Mouse (Mus musculus) limb, embryonic 14.5 days (tissue): ENCODE data around the gene Chtf18. TPM values are rescaled to one million over a fixed set of nuclear protein-coding genes. Genes with fewer than 3 reads are reported as not detected.

Experiments used
- ATAC-seq: fragments of 200-750 bp; cut with Nextera tagmentation; 2 replicates; pipeline ENCODE4 v1.8.0; 2017; ENCODE audit warnings: low read depth, moderate number of reproducible peaks, moderate TSS enrichment; ENCODE audit not compliant: low FRiP score
- DNase-seq: peaks from one replicate; pipeline ENCODE4 v3.0.0-alpha.2; 2015; ENCODE audit warnings: low spot score
- H3K27ac ChIP-seq: fragments of 300-500 bp; sonication (generic); replicated peaks from 2 replicates; pipeline ENCODE4 v1.5.1; 2014; ENCODE audit warnings: low read depth, mild to moderate bottlenecking, low read length, moderate library complexity, mixed read lengths
- H3K27me3 ChIP-seq: fragments of 300-500 bp; sonication (generic); 2 replicates; pipeline ENCODE4 v1.6.1; 2014; ENCODE audit warnings: low read length, mixed read lengths; ENCODE audit not compliant: control insufficient read depth, insufficient read depth
- H3K36me3 ChIP-seq: fragments of 300-500 bp; sonication (generic); 2 replicates; pipeline ENCODE4 v1.6.1; 2014; ENCODE audit warnings: mild to moderate bottlenecking, low read length, moderate library complexity, mixed read lengths; ENCODE audit not compliant: control insufficient read depth, insufficient read depth
- H3K4me1 ChIP-seq: fragments of 300-500 bp; sonication (generic); 2 replicates; pipeline ENCODE4 v1.6.1; 2014; ENCODE audit warnings: antibody characterized with exemption, low read length, mixed read lengths; ENCODE audit not compliant: control insufficient read depth, insufficient read depth
- H3K4me2 ChIP-seq: fragments of 300-500 bp; sonication (generic); replicated peaks from 2 replicates; pipeline ENCODE4 v1.6.1; 2014; ENCODE audit warnings: low read depth, mild to moderate bottlenecking, low read length, moderate library complexity; ENCODE audit not compliant: severe bottlenecking
- H3K4me3 ChIP-seq: fragments of 300-500 bp; sonication (generic); replicated peaks from 2 replicates; pipeline ENCODE4 v1.5.1; 2014; ENCODE audit warnings: low read length
- H3K9ac ChIP-seq: fragments of 300-500 bp; sonication (generic); 2 replicates; pipeline ENCODE4 v1.6.1; 2014; ENCODE audit warnings: mild to moderate bottlenecking, low read depth, low read length, moderate library complexity; ENCODE audit not compliant: severe bottlenecking
- H3K9me3 ChIP-seq: fragments of 300-500 bp; sonication (generic); 2 replicates; pipeline ENCODE4 v1.6.1; 2016; ENCODE audit warnings: low read length; ENCODE audit not compliant: control insufficient read depth
- POLR2A ChIP-seq: fragments of 200-500 bp; IDR thresholded peaks from 2 replicates; pipeline ENCODE4 v1.8.0; 2012; ENCODE audit warnings: inconsistent platforms, mild to moderate bottlenecking, moderate library complexity, borderline replicate concordance; ENCODE audit not compliant: insufficient read depth, insufficient read length; ENCODE audit errors: extremely low read depth
- WGBS: fragments of 180-500 bp; shearing (Covaris S2); extraction: QIAGEN DNeasy Blood & Tissue Kit; methylation state at CpG from one replicate; pipeline ENCODE4 v1.1.7; 2014; 5-methylcytosine and 5-hydroxymethylcytosine counted together
- polyA plus RNA-seq, 2 experiments: library from polyadenylated mRNA; depleted of rRNA in 1 of 2; stranded (reverse) in 1 of 2; unstranded in 1 of 2; fragments of >200 nt; fragmentation: Nextera tagmentation in 1 of 2; extraction: Ambion mirVana in 1 of 2; gene quantifications; 2 replicates each; pipeline versions ENCODE4 v1.2.1 to v1.2.3; 2012 to 2014

Chtf18 gene
- polyA plus RNA-seq, 2 experiments = 14.7 to 34.5 TPM

DNA sequence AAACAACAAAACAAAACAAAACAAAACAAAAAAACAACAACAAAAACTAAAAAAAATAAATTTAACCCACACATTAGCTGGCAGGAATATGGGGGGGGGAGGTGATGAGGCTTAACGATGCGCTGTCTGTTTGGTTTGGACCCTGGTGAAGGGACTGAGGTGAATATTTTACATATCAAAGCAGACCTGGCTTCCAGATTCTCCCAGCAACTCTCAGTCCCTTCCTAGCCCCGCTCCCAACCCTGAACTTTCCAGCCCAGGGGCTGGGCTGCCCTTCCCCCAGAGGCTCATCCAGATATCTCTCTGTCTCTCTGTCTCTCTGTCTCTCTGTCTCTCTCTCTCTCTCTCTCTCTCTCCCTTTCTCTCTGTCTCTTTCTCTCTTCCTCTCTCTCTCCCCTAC, 35.4 kb upstream of the Chtf18 start:
- H3K4me2 ChIP-seq = no peak overlapping the region
- DNase-seq = no peak
- no peak overlapping the region for H3K9ac ChIP-seq
- H3K4me3 ChIP-seq = no peak overlapping the region
- no peak for TF ChIP-seq POLR2A
- ATAC-seq = no peak
- WGBS = 28% methylated on average over 3 of the region's 3 CpGs
- H3K27ac ChIP-seq = no peak overlapping the region
- H3K9me3 ChIP-seq = no peaks in the 10 kb centered on the region
- H3K27me3 ChIP-seq = no peaks in the 10 kb centered on the region
- H3K4me1 ChIP-seq = no peaks in the 10 kb centered on the region
- H3K36me3 ChIP-seq = no peaks in the 10 kb centered on the region

DNA sequence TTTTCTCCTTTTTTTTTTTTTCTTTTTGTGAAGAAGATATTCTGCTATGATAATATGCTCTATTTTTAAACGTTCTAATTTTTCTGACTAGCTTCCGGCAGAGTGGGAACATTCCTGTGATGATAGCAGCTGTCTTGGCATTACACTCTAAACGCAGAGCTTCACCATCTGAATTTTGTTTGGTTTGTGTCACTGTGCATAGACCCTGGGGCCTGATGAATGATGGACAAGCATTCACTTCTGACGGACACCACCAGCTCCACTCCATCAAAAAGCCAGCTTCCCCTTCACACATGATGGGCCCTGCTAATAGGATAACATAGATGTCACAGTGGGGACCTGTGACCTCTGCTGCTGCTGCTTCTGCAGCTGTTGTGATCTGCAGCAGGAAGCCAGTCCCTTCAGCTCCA, 34.3 kb upstream of the Chtf18 start:
- ATAC-seq (no peak), DNase-seq (no peak)
- Histone ChIP-seq H3K4me2 (no peak overlapping the region), H3K36me3 (no peaks in the 10 kb centered on the region), H3K9me3 (no peaks in the 10 kb centered on the region), H3K27me3 (no peaks in the 10 kb centered on the region), H3K4me3 (no peak overlapping the region), H3K27ac (no peak overlapping the region), H3K9ac (no peak overlapping the region), H3K4me1 (no peaks in the 10 kb centered on the region)
- no peak for TF ChIP-seq POLR2A
- WGBS = 61% methylated on average over 4 of the region's 4 CpGs

DNA sequence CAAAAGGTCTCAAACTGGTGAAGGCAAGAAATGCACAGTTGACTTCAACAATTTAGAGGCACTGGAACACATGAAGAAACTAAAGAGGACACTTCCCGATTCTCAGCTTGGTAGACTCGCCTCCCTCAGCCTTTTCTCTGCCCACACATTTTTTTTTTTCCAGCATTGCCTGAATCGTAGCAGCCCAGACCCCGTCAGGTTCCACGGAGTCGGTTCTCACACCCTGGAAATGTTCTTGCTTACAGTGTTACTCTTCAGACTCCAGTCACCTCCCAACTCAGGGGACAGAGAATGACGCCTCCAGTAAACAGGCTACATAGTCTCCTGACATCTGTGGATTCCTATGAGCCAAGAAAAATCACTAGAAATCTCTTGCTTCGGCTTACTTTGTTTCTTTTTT, 32.9 kb upstream of the Chtf18 start:
- TF ChIP-seq POLR2A = no peak
- H3K27me3 ChIP-seq = no peaks in the 10 kb centered on the region
- no peak overlapping the region for H3K4me3 ChIP-seq
- no peak overlapping the region for H3K27ac ChIP-seq
- H3K36me3 ChIP-seq = no peaks in the 10 kb centered on the region
- H3K9me3 ChIP-seq = no peaks in the 10 kb centered on the region
- DNase-seq = no peak
- WGBS = 73% methylated on average over 8 of the region's 8 CpGs
- no peak for ATAC-seq
- H3K9ac ChIP-seq = no peak overlapping the region
- no peaks in the 10 kb centered on the region for H3K4me1 ChIP-seq
- H3K4me2 ChIP-seq = no peak overlapping the region

DNA sequence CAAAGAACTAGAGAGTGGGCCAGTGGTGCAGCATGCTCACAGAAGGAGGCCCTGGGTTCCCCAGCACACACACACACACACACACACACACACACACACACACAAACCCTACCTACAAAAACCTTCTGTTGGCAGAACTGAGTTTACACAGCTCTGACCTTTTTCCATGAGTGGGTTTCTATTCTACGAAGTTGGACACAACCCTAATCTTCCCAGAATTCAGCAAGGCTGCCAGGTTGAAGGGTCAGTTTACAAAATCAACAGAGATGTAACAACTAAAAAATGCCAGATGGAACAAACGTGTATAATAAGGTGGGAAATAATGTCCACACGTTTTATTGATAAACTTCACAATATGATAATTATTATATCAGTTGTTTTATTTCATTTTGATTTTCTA, 30.5 kb upstream of the Chtf18 start:
- TF ChIP-seq POLR2A = no peak
- no peak overlapping the region for H3K4me2 ChIP-seq
- WGBS = 70% methylated on average over 3 of the region's 3 CpGs
- H3K4me1 ChIP-seq = no peaks in the 10 kb centered on the region
- ATAC-seq (no peak), DNase-seq (no peak)
- no peaks in the 10 kb centered on the region for H3K9me3 ChIP-seq
- no peak overlapping the region for H3K9ac ChIP-seq
- H3K27ac ChIP-seq = no peak overlapping the region
- no peak overlapping the region for H3K4me3 ChIP-seq
- no peaks in the 10 kb centered on the region for H3K27me3 ChIP-seq
- H3K36me3 ChIP-seq = no peaks in the 10 kb centered on the region

DNA sequence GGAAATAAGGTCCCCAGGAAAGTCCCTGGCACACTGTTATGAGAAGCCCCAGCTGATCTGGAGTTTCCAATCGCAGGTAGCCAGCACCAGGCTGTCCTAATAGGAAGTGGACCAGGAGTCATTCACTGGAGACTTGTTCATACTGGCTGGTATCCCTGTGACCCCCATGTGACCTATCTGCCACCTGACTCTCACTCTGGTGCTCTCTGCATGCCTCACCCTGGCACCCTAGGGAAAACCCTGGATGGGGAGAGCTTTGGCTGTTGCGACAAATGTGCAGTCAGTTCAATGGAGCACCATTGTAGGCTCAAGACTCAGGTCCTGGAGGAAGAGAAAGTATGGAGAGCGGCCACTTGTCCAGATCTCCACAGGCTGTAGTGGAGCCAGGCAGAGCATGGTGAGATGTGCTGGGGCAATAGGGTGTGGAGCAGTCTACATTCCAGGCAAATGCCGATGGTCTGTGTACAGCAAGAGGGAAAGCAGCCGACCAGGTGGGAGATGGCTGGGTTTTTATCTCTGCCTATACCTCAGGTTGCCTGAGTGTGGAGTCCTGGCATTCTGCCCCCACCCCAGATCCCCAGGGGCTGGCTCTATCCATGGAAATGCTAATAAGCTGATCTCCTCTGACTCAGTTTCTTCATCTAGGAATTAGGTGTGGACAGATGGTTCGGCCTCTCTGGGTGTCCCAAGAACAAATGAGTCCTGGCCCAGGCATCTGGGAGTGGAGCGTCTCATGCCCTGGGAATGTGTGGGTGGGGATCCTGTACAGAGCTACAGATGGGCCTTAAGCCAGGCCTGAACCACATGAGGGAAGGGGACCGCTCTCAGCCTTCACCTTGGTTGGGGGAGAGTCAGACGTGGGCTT, 29.4 kb upstream of the Chtf18 start:
- H3K4me3 ChIP-seq = no peak overlapping the region
- WGBS = 75% methylated on average over 9 of the region's 9 CpGs
- no peak overlapping the region for H3K4me2 ChIP-seq
- ATAC-seq (no peak), DNase-seq (no peak)
- H3K27me3 ChIP-seq = no peaks in the 10 kb centered on the region
- H3K9me3 ChIP-seq = no peaks in the 10 kb centered on the region
- H3K36me3 ChIP-seq = no peaks in the 10 kb centered on the region
- H3K9ac ChIP-seq = no peak overlapping the region
- H3K27ac ChIP-seq = no peak overlapping the region
- no peaks in the 10 kb centered on the region for H3K4me1 ChIP-seq
- no peak for TF ChIP-seq POLR2A
